Mouse (Mus musculus) stomach, embryonic 16.5 days (tissue): ENCODE measurements at regions not wholly inside any gene's neighbourhood (a gene's known extent, or its start where the extent isn't known, plus 50 kb on each side); places are given as distances from the start of the nearest gene placed in this dataset.
A peak's percentile ranks its signal among the peaks of the same experiment; 100 is the strongest.

Experiments
- ATAC-seq: fragments of 200-750 bp; cut with Nextera tagmentation; 2 replicates; pipeline ENCODE4 v1.8.0; 2017; ENCODE audit warnings: moderate number of reproducible peaks, moderate TSS enrichment; ENCODE audit not compliant: insufficient read depth, low FRiP score
- H3K27ac ChIP-seq: fragments of 300-500 bp; sonication (generic); 2 replicates; pipeline ENCODE4 v1.5.1; 2014; ENCODE audit warnings: low read length
- H3K27me3 ChIP-seq: fragments of 300-500 bp; sonication (generic); 2 replicates; pipeline ENCODE4 v1.6.1; 2014; ENCODE audit warnings: low read length, control low read depth, mixed read lengths; ENCODE audit not compliant: control insufficient read depth, insufficient read depth
- H3K36me3 ChIP-seq: fragments of 300-500 bp; sonication (generic); 2 replicates; pipeline ENCODE4 v1.6.1; 2014; ENCODE audit warnings: low read length; ENCODE audit not compliant: control insufficient read depth, insufficient read depth
- H3K4me1 ChIP-seq: fragments of 300-500 bp; sonication (generic); 2 replicates; pipeline ENCODE4 v1.6.1; 2014; ENCODE audit warnings: low read length, control low read depth, mixed read lengths; ENCODE audit not compliant: control insufficient read depth, insufficient read depth
- H3K4me2 ChIP-seq: fragments of 300-500 bp; sonication (generic); 2 replicates; pipeline ENCODE4 v1.6.1; 2014; ENCODE audit warnings: low read depth, low read length, mixed read lengths
- H3K4me3 ChIP-seq: fragments of 300-500 bp; sonication (generic); replicated peaks from 2 replicates; pipeline ENCODE4 v1.5.1; 2014; ENCODE audit warnings: mild to moderate bottlenecking, low read length
- H3K9ac ChIP-seq: fragments of 300-500 bp; sonication (generic); 2 replicates; pipeline ENCODE4 v1.6.1; 2014; ENCODE audit warnings: low read length
- H3K9me3 ChIP-seq: fragments of 300-500 bp; sonication (generic); replicated peaks from 2 replicates; pipeline ENCODE4 v1.6.1; 2016; ENCODE audit warnings: low read length, control low read depth; ENCODE audit not compliant: control insufficient read depth
- WGBS: fragments of 180-500 bp; shearing (Covaris S2); extraction: QIAGEN DNeasy Blood & Tissue Kit; methylation state at CpG from one replicate; pipeline ENCODE4 v1.1.7; 2014; 5-methylcytosine and 5-hydroxymethylcytosine counted together

DNA sequence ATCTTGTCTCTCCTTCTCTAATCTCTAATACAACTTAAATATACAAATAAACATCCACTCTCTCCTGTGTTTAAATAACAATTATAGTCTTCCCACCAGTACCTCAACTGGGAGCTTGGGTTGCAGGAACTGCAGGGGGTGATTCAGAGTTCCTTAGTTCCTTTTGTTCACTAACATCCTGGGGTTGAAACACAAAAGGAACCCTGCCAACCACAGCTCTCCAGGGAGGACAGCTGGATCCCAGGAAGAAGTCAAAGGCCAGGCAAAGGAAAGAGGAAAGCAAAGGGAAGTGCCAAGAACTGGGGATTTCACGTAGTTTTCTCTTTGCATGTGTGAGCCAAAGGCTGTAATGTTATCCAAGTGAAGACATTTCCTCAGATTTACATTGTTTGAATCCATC is 296.1 kb downstream of the Cbln4 start:
- Histone ChIP-seq H3K9me3 (no peaks in the 10 kb centered on the region), H3K36me3 (no peaks in the 10 kb centered on the region), H3K27me3 (no peaks in the 10 kb centered on the region), H3K27ac (no peak overlapping the region), H3K4me1 (no peaks in the 10 kb centered on the region), H3K4me2 (no peak overlapping the region), H3K4me3 (no peak overlapping the region), H3K9ac (no peak overlapping the region)
- ATAC-seq: no peak
- 33% methylated on average over 1 of the region's 1 CpGs for WGBS

DNA sequence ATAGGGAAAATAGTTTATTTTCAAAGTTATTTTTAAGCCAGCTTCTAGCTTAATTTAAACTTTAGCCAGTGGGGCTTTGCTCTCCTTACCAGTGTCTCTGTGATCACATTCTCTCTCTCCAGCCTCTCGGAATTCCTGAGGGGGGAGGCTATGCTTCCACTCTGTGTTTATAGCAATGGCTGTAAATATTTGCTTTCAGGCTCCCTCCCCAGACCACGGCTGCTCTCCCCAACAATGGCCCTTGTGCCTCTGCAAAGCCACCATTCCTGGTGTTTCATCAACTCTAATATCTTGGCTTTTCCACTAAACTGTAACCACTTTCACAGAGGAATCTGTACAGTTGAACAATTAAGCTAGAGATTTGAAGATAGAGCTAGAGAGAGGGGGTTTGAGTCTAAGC is 300.2 kb downstream of the Cbln4 start:
- H3K9me3 ChIP-seq: no peaks in the 10 kb centered on the region
- no peak overlapping the region for H3K4me3 ChIP-seq
- no peaks in the 10 kb centered on the region for H3K4me1 ChIP-seq
- H3K9ac ChIP-seq: no peak overlapping the region
- no peaks in the 10 kb centered on the region for H3K36me3 ChIP-seq
- WGBS: 15% methylated on average over 2 of the region's 2 CpGs
- H3K27me3 ChIP-seq: no peaks in the 10 kb centered on the region
- H3K27ac ChIP-seq: peak overlapping the region; percentile 57
- peak; percentile 33; the same call in 1 of the 2 replicates for ATAC-seq
- no peak overlapping the region for H3K4me2 ChIP-seq

DNA sequence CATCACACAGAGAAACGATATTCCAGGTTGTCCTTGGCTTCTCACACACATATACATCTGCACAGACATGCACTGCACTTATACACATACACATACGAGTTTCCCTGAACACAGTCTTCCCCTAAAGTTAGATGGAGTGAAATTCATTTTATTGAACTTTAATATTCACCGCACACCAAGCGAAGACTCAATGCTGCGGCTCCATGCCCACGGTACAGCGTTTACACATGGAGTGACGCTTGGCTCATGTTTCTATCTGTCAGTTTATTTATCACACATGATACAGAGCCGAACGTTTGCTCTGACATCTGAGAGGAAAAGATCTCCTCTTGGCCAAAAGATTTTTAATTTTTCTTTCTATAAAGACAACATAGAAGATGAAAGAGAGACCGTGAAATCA is 300.6 kb downstream of the Cbln4 start:
- Histone ChIP-seq H3K27me3 (no peaks in the 10 kb centered on the region), H3K9me3 (no peaks in the 10 kb centered on the region), H3K9ac (no peak overlapping the region), H3K36me3 (no peaks in the 10 kb centered on the region), H3K4me2 (no peak overlapping the region), H3K4me3 (no peak overlapping the region), H3K4me1 (no peaks in the 10 kb centered on the region), H3K27ac (no peak overlapping the region; the same call in 1 of the 2 replicates)
- ATAC-seq: no peak
- 26% methylated on average over 11 of the region's 11 CpGs for WGBS

DNA sequence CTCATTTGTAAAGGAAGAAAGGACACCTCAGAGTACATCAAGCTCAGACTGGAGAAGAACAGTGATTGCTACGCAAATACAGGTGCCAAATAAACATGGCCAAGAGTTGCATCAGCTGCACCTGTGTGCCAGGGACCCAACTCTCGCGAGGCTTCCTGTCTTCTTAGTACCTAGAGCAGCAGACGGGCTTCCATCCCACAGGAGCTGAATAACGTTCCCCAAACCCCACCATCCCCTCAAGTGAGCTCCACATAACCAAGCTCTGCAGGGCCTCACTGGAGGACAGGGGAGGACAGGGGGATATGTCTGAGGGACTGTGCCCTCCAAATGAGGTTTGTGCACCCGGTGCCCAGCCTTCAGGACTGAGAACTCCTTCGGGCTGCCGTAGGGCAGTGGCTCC is 305.5 kb downstream of the Cbln4 start:
- Histone ChIP-seq H3K36me3 (no peaks in the 10 kb centered on the region), H3K9ac (no peak overlapping the region)
- WGBS: 89% methylated on average over 8 of the region's 8 CpGs

DNA sequence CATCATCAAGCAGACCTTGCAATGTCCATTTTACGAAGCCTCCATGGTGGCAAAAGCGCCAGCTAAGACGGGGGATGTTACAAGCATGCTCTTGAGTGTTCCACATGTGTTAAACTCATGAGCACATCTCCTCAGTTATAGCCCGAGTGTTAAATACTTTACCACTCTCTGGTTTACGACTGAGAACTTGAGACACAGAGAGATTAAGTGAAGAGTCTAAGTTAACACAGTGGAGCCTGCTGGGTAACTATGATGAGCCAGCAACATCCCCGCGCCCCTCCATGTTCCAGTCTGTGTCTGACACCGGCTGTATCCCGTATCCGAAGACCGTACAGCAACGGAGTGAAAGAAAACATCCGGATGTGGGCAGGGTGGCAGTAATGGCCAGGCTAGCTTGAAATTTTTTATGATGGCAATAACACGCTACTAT is 308.2 kb downstream of the Cbln4 start:
- Histone ChIP-seq H3K9me3 (no peaks in the 10 kb centered on the region), H3K4me3 (no peak overlapping the region), H3K27me3 (no peaks in the 10 kb centered on the region), H3K36me3 (no peaks in the 10 kb centered on the region), H3K27ac (no peak overlapping the region), H3K9ac (no peak overlapping the region), H3K4me2 (no peak overlapping the region), H3K4me1 (no peaks in the 10 kb centered on the region)
- no peak for ATAC-seq
- WGBS: 53% methylated on average over 14 of the region's 14 CpGs

More for the DNA sequence above, 305.5 kb downstream of the Cbln4 start:
- Histone ChIP-seq H3K4me2 (no peak overlapping the region), H3K27ac (no peak overlapping the region), H3K9me3 (no peaks in the 10 kb centered on the region), H3K4me1 (no peaks in the 10 kb centered on the region), H3K27me3 (no peaks in the 10 kb centered on the region), H3K4me3 (no peak overlapping the region)
- ATAC-seq: no peak

DNA sequence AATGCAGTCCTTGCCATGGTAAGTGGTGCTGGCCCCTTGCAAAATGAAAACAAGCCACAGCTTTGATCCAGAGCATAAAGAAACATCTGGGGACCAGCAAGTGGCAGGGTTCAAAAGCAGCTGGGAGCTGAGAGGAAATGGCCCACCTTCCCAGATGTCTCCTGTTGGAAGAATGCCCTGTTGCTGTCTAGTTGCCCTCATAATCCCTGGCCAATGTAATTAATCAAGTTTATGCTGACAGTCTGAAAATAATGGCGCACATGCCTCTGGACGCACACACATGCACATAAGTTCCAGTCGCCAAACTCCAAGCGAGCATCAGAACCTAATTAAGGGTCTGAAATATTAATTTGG is 308.7 kb downstream of the Cbln4 start:
- Histone ChIP-seq H3K9me3 (no peaks in the 10 kb centered on the region), H3K9ac (no peak overlapping the region), H3K27ac (no peak overlapping the region), H3K27me3 (no peaks in the 10 kb centered on the region), H3K4me2 (no peak overlapping the region), H3K4me3 (no peak overlapping the region), H3K4me1 (no peaks in the 10 kb centered on the region), H3K36me3 (no peaks in the 10 kb centered on the region)
- 55% methylated on average over 4 of the region's 4 CpGs for WGBS
- no peak for ATAC-seq

DNA sequence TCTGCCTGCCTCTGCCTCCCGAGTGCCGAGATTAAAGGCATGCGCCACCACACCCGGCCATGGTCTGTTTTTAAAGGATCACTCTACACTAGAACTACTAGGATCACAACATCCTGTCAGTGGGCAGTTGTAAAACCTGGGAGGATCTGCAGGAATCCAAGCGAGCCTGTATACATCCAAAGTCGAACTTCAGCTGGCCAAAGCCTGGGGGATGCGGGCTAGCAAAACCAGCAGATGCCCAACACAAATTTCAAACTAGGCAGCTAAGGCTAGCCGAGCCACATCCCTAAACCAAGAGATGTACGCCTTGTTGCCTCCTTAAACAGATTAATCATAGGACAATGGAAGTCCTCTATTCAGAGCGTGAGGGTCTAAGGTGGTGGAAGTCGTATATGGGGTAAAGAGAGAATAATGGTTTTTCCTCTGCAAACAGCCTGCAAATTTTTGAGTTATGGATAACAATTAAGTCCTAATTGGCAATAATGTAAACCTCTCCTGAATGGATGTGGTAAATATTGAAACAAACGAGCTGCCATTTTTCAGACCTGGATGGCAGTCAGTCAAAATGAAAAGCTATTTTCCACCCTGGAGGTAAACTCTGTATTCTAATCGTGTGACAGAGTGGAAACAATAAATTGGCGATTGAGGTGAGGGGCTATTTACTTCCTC is 309.2 kb downstream of the Cbln4 start:
- Histone ChIP-seq H3K9me3 (no peaks in the 10 kb centered on the region), H3K27me3 (no peaks in the 10 kb centered on the region), H3K36me3 (no peaks in the 10 kb centered on the region), H3K4me1 (no peaks in the 10 kb centered on the region), H3K27ac (no peak overlapping the region), H3K4me3 (no peak overlapping the region), H3K9ac (no peak overlapping the region), H3K4me2 (no peak overlapping the region)
- no peak for ATAC-seq
- WGBS: 66% methylated on average over 14 of the region's 14 CpGs

DNA sequence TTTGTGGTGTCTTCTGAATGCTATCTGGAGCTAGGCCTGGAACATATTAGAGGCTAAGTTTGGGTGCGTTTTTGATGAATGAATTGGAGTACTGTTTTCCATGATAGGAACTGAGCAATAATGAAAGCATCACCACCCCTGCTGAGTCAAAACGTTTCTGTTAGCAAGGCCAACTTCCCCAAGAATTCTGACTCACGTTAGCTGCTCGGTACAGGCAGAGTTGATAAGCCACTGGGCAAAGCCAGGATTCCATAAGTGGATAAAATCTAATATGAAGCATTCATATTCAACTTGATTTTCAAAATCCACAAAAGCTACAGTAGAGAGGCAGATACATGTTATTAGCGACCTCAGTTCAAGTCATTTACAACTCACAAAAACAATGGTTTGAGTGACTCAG is 324.0 kb downstream of the Cbln4 start:
- Histone ChIP-seq H3K27ac (no peak overlapping the region), H3K36me3 (no peaks in the 10 kb centered on the region), H3K4me1 (no peaks in the 10 kb centered on the region), H3K4me2 (no peak overlapping the region), H3K27me3 (no peaks in the 10 kb centered on the region), H3K9me3 (no peaks in the 10 kb centered on the region), H3K4me3 (no peak overlapping the region), H3K9ac (no peak overlapping the region)
- no peak for ATAC-seq
- WGBS: 80% methylated on average over 5 of the region's 5 CpGs

DNA sequence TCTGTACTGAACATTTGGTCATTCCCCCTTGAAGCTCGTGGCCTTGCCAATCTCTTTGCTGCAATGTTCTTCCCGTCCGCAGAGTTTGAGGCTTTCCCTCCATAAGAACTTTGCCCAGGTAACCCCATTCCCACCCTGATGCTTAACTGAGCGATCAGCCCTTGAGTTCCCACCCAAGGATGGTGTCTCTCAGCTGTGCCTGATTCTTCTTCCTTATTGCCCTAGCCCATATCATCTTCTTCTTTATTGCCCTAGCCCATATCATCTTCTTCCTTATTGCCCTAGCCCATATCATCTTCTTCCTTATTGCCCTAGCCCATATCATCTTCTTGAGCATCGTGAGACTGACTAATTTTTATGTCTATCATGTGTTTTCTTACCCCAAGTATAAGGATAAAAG is 324.4 kb downstream of the Cbln4 start:
- ATAC-seq: no peak
- Histone ChIP-seq H3K27me3 (no peaks in the 10 kb centered on the region), H3K9ac (no peak overlapping the region), H3K9me3 (no peaks in the 10 kb centered on the region), H3K36me3 (no peaks in the 10 kb centered on the region), H3K4me1 (no peaks in the 10 kb centered on the region), H3K4me2 (no peak overlapping the region), H3K27ac (no peak overlapping the region), H3K4me3 (no peak overlapping the region)
- 88% methylated on average over 5 of the region's 5 CpGs for WGBS
